Mouse (Mus musculus) MEL (cell line): ENCODE data around the gene Gpha2. TPM values are rescaled to one million over a fixed set of nuclear protein-coding genes. Genes with fewer than 3 reads are reported as not detected.

Source experiments
- DNase-seq: peaks from one replicate; pipeline ENCODE4 v3.0.0; 2011; ENCODE audit warnings: low read depth, low spot score
- H3K27ac ChIP-seq: 2 replicates; pipeline ENCODE4 v1.5.1; 2012; ENCODE audit warnings: low read depth, mild to moderate bottlenecking, control low read depth, low read length, moderate library complexity; ENCODE audit not compliant: control insufficient read depth
- H3K27me3 ChIP-seq, 2 experiments: fragments of 150-350 bp in 1 of 2; sonication (generic) in 1 of 2; 2 replicates each; pipeline ENCODE4 v1.6.1; 2012; ENCODE audit warnings: low read length in 2 of 2, mild to moderate bottlenecking in 2 of 2, improper control_type of control experiment in 1 of 2, moderate library complexity in 1 of 2; ENCODE audit not compliant: insufficient read depth in 2 of 2, control insufficient read depth in 1 of 2
- H3K36me3 ChIP-seq, 2 experiments: 2 replicates each; pipeline ENCODE4 v1.6.1; 2012 to 2014; ENCODE audit warnings: low read length in 2 of 2, improper control_type of control experiment in 1 of 2, inconsistent platforms in 1 of 2, mild to moderate bottlenecking in 1 of 2; ENCODE audit not compliant: insufficient read depth in 2 of 2, control insufficient read depth in 1 of 2
- H3K4me1 ChIP-seq, 2 experiments: fragments of 150-350 bp in 1 of 2; sonication (generic) in 1 of 2; 2 replicates each; pipeline ENCODE4 v1.6.1; 2012; ENCODE audit warnings: low read length in 2 of 2, improper control_type of control experiment in 1 of 2, mild to moderate bottlenecking in 1 of 2; ENCODE audit not compliant: insufficient read depth in 2 of 2, control insufficient read depth in 1 of 2
- H3K4me3 ChIP-seq, 2 experiments: fragments of 150-350 bp in 1 of 2; sonication (generic) in 1 of 2; 2 replicates each; pipeline ENCODE4 v1.5.1; 2012; ENCODE audit warnings: low read depth in 2 of 2, low read length in 2 of 2, mild to moderate bottlenecking in 2 of 2, moderate library complexity in 2 of 2, control low read depth in 1 of 2, improper control_type of control experiment in 1 of 2; ENCODE audit not compliant: control insufficient read depth in 1 of 2, insufficient read depth in 1 of 2
- H3K79me2 ChIP-seq: 2 replicates; pipeline ENCODE4 v1.6.1; 2012; ENCODE audit warnings: mild to moderate bottlenecking, low read length, moderate library complexity; ENCODE audit not compliant: control insufficient read depth, poor library complexity, insufficient read depth
- H3K9ac ChIP-seq: 2 replicates; pipeline ENCODE4 v1.6.1; 2012; ENCODE audit warnings: low read depth, mild to moderate bottlenecking, control low read depth, low read length, moderate library complexity; ENCODE audit not compliant: control insufficient read depth, poor library complexity, severe bottlenecking
- H3K9me3 ChIP-seq: fragments of 150-350 bp; sonication (generic); replicated peaks from 2 replicates; pipeline ENCODE4 v1.6.1; 2012; ENCODE audit warnings: mild to moderate bottlenecking, low read length, improper control_type of control experiment, moderate library complexity; ENCODE audit not compliant: insufficient read depth
- CHD2 ChIP-seq: IDR thresholded peaks from 2 replicates; pipeline ENCODE4 v1.6.1; 2011; ENCODE audit warnings: low read length, improper control_type of control experiment
- E2F4 ChIP-seq: IDR thresholded peaks from 2 replicates; pipeline ENCODE4 v1.6.1; 2011; ENCODE audit warnings: low read depth, low read length, improper control_type of control experiment, borderline replicate concordance
- ELF1 ChIP-seq: IDR thresholded peaks from 2 replicates; pipeline ENCODE4 v1.6.1; 2014; ENCODE audit warnings: low read depth, mild to moderate bottlenecking, inconsistent platforms, low read length, improper control_type of control experiment, moderate library complexity
- GABPA ChIP-seq: IDR thresholded peaks from 2 replicates; pipeline ENCODE4 v1.6.1; 2012; ENCODE audit warnings: low read depth, mild to moderate bottlenecking, inconsistent platforms, low read length, improper control_type of control experiment, moderate library complexity
- JUND ChIP-seq: IDR thresholded peaks from 2 replicates; pipeline ENCODE4 v1.6.1; 2011; ENCODE audit warnings: low read depth, mild to moderate bottlenecking, improper control_type of control experiment, low read length
- KAT2A ChIP-seq: conservative IDR thresholded peaks from 2 replicates; pipeline ENCODE4 v1.6.1; 2012; ENCODE audit warnings: low read depth, low read length, improper control_type of control experiment, inconsistent platforms
- MAFK ChIP-seq: IDR thresholded peaks from 2 replicates; pipeline ENCODE4 v1.6.1; 2011; ENCODE audit warnings: low read depth, mild to moderate bottlenecking, low read length, improper control_type of control experiment, borderline replicate concordance
- MAX ChIP-seq: IDR thresholded peaks from 2 replicates; pipeline ENCODE4 v1.6.1; 2011; ENCODE audit warnings: low read length, improper control_type of control experiment
- MAZ ChIP-seq: IDR thresholded peaks from 2 replicates; pipeline ENCODE4 v1.6.1; 2012; ENCODE audit warnings: low read depth, mild to moderate bottlenecking, inconsistent platforms, low read length, improper control_type of control experiment
- MEF2A ChIP-seq: IDR thresholded peaks from 2 replicates; pipeline ENCODE4 v1.6.1; 2014; ENCODE audit warnings: low read depth, mild to moderate bottlenecking, inconsistent platforms, low read length, improper control_type of control experiment; ENCODE audit not compliant: poor library complexity, insufficient replicate concordance, severe bottlenecking; ENCODE audit errors: extremely low read depth
- MXI1 ChIP-seq: IDR thresholded peaks from 2 replicates; pipeline ENCODE4 v1.6.1; 2011; ENCODE audit warnings: mild to moderate bottlenecking, low read depth, low read length, improper control_type of control experiment
- MYB ChIP-seq: IDR thresholded peaks from 2 replicates; pipeline ENCODE4 v1.6.1; 2011; ENCODE audit warnings: mild to moderate bottlenecking, low read depth, low read length, improper control_type of control experiment
- NELFE ChIP-seq: IDR thresholded peaks from 2 replicates; pipeline ENCODE4 v1.6.1; 2011; ENCODE audit warnings: low read depth, low read length, improper control_type of control experiment
- NRF1 ChIP-seq: IDR thresholded peaks from 2 replicates; pipeline ENCODE4 v1.6.1; 2014; ENCODE audit warnings: low read depth, mild to moderate bottlenecking, inconsistent platforms, low read length, improper control_type of control experiment, moderate library complexity; ENCODE audit not compliant: poor library complexity, insufficient read depth, severe bottlenecking
- POLR2A ChIP-seq, 2 experiments: IDR thresholded peaks; 2 replicates each; pipeline ENCODE4 v1.6.1; 2011 to 2012; ENCODE audit warnings: low read length in 2 of 2, mild to moderate bottlenecking in 2 of 2, control low read depth in 1 of 2, improper control_type of control experiment in 1 of 2, low read depth in 1 of 2, moderate library complexity in 1 of 2; ENCODE audit not compliant: control insufficient read depth in 1 of 2, insufficient read depth in 1 of 2, poor library complexity in 1 of 2
- POLR2AphosphoS2 ChIP-seq: IDR thresholded peaks from 2 replicates; pipeline ENCODE4 v1.6.1; 2011; ENCODE audit warnings: low read length, improper control_type of control experiment
- POLR2AphosphoS5 ChIP-seq: IDR thresholded peaks from 2 replicates; pipeline ENCODE4 v1.6.1; 2012; ENCODE audit warnings: low read depth, borderline replicate concordance, mild to moderate bottlenecking, inconsistent platforms, low read length, moderate library complexity, mixed read lengths
- RCOR1 ChIP-seq: IDR thresholded peaks from 2 replicates; pipeline ENCODE4 v1.6.1; 2012; ENCODE audit warnings: low read depth, mild to moderate bottlenecking, inconsistent platforms, low read length, improper control_type of control experiment
- SIN3A ChIP-seq: IDR thresholded peaks from 2 replicates; pipeline ENCODE4 v1.6.1; 2012; ENCODE audit warnings: low read length, improper control_type of control experiment, inconsistent platforms
- TAL1 ChIP-seq: IDR thresholded peaks from 2 replicates; pipeline ENCODE4 v1.6.1; 2012; ENCODE audit warnings: mild to moderate bottlenecking, inconsistent platforms, low read length, moderate library complexity, mixed read lengths
- TCF12 ChIP-seq: IDR thresholded peaks from 2 replicates; pipeline ENCODE4 v1.6.1; 2014; ENCODE audit warnings: low read depth, mild to moderate bottlenecking, inconsistent platforms, low read length, improper control_type of control experiment, moderate library complexity
- USF1 ChIP-seq: IDR thresholded peaks from 2 replicates; pipeline ENCODE4 v1.6.1; 2014; ENCODE audit warnings: low read depth, mild to moderate bottlenecking, inconsistent platforms, low read length, improper control_type of control experiment, moderate library complexity
- ZC3H11A ChIP-seq: IDR thresholded peaks from 2 replicates; pipeline ENCODE4 v1.6.1; 2012; ENCODE audit warnings: low read depth, mild to moderate bottlenecking, inconsistent platforms, low read length, improper control_type of control experiment
- ZKSCAN1 ChIP-seq: IDR thresholded peaks from 2 replicates; pipeline ENCODE4 v1.6.1; 2012; ENCODE audit warnings: low read depth, mild to moderate bottlenecking, inconsistent platforms, low read length, improper control_type of control experiment, moderate library complexity
- polyA plus RNA-seq, 2 experiments: library from polyadenylated mRNA; stranded (reverse) in 1 of 2; unstranded in 1 of 2; fragments of >175 nt in 1 of 2; fragments of >200 nt in 1 of 2; gene quantifications; 2 replicates each; pipeline versions ENCODE4 v1.2.1 to v1.2.4; 2012; ENCODE audit warnings: low replicate concordance in 2 of 2, low read depth in 1 of 2; ENCODE audit not compliant: insufficient read length in 2 of 2, insufficient read depth in 1 of 2, missing spikeins in 1 of 2
- total RNA-seq: library from RNA; depleted of rRNA; stranded (reverse); fragments of 300-350 nt; gene quantifications from 2 replicates; pipeline ENCODE4 v1.2.3, GENCODE M21; 2012

Gene Gpha2
- total and polyA plus RNA-seq, 3 experiments = 0.19 TPM; not detected in 2

DNA sequence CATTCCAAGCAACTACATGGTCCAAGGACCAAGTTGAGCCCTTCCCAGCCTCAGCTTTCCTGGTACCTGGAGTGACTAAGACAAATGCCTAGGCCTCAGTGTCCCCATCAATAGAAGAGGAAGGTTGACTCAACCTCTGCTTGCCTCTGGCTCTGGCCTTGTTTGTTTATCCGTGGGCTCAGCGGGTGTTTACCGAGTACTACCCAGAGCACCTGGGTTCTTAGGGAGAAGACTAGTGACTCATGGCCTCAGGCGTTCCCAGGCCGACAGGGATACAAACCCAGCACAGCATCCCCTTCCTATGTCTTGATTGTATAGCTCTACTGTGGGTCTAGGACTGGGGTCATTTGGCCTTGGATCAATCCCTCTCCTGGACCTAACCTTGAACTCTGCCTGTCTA, 17.0 kb downstream of the Gpha2 start:
- Histone ChIP-seq H3K79me2 (peaks cover 11% of the 10 kb centered on the region), H3K4me3 (no peak overlapping the region), H3K9me3 (no peaks in the 10 kb centered on the region), H3K36me3 (peaks cover 0 to 17% of the 10 kb centered on the region in 2 experiments; a peak in 3 of 4 replicates), H3K9ac (no peak overlapping the region), H3K27ac (no peak overlapping the region), H3K4me1 (peaks cover 5 to 28% of the 10 kb centered on the region in 2 experiments), H3K27me3 (no peaks in the 10 kb centered on the region)
- TF ChIP-seq MYB (no peak), NELFE (no peak), CHD2 (no peak), USF1 (no peak), TAL1 (no peak), MAX (no peak), ELF1 (no peak), RCOR1 (no peak), MEF2A (no peak), E2F4 (no peak), POLR2AphosphoS5 (no peak), KAT2A (no peak), MAZ (no peak)
- DNase-seq = no peak

GRCm38 (mm10) chr19:6245806-6246205, 19.6 kb downstream of the Gpha2 start:
- H3K9ac ChIP-seq = no peak overlapping the region
- H3K27ac ChIP-seq = no peak overlapping the region
- no peak for DNase-seq
- no peaks in the 10 kb centered on the region for H3K27me3 ChIP-seq
- H3K79me2 ChIP-seq = peaks cover 11% of the 10 kb centered on the region
- H3K36me3 ChIP-seq = peaks cover 0 to 2% of the 10 kb centered on the region in 2 experiments; a peak in 3 of 4 replicates
- TF ChIP-seq JUND = no peak
- no peak for TF ChIP-seq TAL1
- TF ChIP-seq ZKSCAN1 = no peak
- no peak for TF ChIP-seq MAX
- TF ChIP-seq E2F4 = no peak
- TF ChIP-seq KAT2A = no peak
- no peak for TF ChIP-seq POLR2AphosphoS2
- no peak for TF ChIP-seq MYB
- TF ChIP-seq USF1 = no peak
- TF ChIP-seq TCF12 = no peak
- no peak for TF ChIP-seq GABPA
- TF ChIP-seq MXI1 = no peak
- no peak for TF ChIP-seq ZC3H11A
- no peak for TF ChIP-seq SIN3A
- no peak for TF ChIP-seq RCOR1
- TF ChIP-seq MAFK = no peak
- TF ChIP-seq NRF1 = no peak
- TF ChIP-seq POLR2A (IDR thresholded peaks at IDR 0.05; ENCODE audit: control insufficient read depth in 1 of 2, insufficient read depth in 1 of 2, low read depth in 1 of 2, low read length in 2 of 2, poor library complexity in 1 of 2) = no peak
- no peaks in the 10 kb centered on the region for H3K9me3 ChIP-seq
- H3K4me3 ChIP-seq = no peak overlapping the region
- peaks cover 0 to 10% of the 10 kb centered on the region in 2 experiments; a peak in 1 of 4 replicates for H3K4me1 ChIP-seq
